Mouse (Mus musculus) kidney, adult 11 months (tissue): Measurements from ENCODE around the gene Arfip1.
"Not testable (repeated sequence)": the region's sequence is repeated elsewhere in the genome, so short reads cannot be mapped to it uniquely, and the experiment has no call there.

Experiments
- DNase-seq: peaks from one replicate; pipeline ENCODE4 v3.0.0; 2022

Gene Arfip1

GRCm38 (mm10) chr3:84569587-84569986 lies 12.8 kb downstream of the Arfip1 start:
- DNase-seq: no peak

GRCm38 (mm10) chr3:84568540-84568939 lies 13.9 kb downstream of the Arfip1 start:
- DNase-seq: no peak

- DNase-seq: no peak
Observed at GRCm38 (mm10) chr3:84563415-84563814, 19.0 kb downstream of the Arfip1 start.

DNA sequence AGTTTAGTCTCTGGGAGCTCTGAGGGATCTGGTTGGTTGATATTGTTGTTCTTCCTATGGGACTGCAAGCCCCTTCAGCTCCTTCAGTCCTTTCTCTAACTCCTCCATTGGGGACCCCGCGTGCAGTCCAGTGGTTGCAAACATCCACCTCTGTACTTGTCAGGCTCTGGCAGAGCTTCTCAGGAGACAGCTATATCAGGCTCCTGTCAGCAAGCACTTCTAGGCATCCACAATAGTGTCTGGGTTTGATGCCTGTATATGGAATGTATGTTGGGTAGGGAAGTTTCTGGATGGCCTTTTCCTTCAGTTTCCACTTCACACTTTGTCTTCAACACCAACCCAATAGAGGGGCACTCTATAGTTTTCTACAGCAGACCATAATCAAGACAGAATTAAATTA lies 19.5 kb downstream of the Arfip1 start:
- not testable (repeated sequence) for DNase-seq

- DNase-seq: no peak
Observed at GRCm38 (mm10) chr3:84558301-84558700, 24.1 kb downstream of the Arfip1 start.

DNA sequence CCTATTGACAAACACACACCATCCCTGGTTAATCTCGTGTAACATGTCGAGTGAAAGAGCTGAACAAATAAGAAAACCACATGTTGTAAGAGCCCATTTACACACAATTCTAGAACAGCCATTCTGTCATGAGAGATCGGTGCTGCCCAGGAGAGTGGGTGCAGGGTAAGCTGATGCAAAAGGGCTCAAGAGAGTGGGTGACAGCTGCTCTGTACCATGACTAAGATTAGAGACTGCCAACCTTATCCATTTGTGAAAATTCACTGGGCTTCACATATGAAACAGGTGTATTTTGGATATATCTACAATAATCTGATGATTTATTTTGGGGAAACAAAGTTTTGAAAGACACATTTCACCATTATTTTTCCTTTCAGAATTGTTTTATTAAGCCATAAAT lies 26.6 kb downstream of the Arfip1 start:
- no peak for DNase-seq

DNA sequence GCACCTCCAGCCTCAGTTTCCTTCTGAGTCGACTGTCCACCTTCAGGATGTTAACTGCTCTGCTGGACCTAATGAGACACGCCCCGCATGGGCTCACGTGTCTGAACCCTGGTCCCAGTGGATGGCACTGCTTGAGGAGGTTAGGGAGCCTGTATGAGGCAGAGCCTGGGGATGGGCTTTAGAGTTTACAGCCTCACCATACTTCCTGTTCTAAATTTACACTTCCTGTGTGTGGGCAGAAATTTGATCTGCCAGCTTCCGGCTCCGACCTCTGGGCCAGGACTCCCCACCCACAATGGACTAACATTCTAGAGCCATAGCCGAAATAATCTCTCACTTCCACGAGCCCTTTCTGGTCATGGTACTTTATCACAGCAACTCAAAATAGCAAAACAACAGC lies 35.2 kb downstream of the Arfip1 start:
- no peak for DNase-seq

DNA sequence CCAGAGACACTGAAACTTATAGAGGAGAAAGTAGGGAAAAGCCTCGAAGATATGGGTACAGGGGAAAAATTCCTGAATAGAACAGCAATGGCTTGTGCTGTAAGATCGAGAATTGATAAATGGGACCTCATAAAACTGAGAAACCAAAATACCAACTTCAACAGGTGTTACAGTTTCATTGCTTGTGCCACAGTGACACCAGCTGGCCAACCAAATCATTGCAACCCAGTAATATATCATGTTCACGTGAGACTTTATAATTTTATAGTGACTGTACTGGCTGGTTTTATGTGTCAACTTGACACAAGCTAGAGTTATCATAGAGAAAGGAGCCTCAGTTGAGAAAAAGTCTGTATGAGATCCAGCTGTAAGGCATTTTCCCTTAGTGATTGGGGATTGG lies 40.0 kb downstream of the Arfip1 start:
- not testable (repeated sequence) for DNase-seq

DNA sequence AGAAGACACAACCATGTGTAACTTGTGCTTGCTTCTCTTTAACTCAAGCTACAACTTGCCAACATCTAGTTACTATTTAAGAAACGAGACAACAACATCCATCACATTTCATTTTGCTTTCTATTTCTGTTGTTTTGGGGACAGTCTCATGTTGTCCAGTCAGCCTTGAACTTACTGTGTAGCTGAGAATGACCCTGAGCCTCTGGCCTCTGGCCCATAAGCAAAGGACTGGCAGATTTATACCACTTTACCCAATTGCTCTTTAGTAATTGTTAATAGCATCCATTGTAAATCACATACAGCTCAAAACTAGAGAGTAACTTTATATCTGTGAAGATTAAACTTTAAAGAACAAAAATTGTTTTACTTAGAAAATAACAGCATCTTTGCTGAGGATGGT lies 40.5 kb downstream of the Arfip1 start:
- DNase-seq: no peak

- no peak for DNase-seq
Observed at GRCm38 (mm10) chr3:84540640-84541039, 41.8 kb downstream of the Arfip1 start.

GRCm38 (mm10) chr3:84536987-84537386 lies 45.4 kb downstream of the Arfip1 start:
- peak; percentile 15 for DNase-seq

- DNase-seq: no peak
Observed at GRCm38 (mm10) chr3:84533227-84533626, 49.2 kb downstream of the Arfip1 start.

DNA sequence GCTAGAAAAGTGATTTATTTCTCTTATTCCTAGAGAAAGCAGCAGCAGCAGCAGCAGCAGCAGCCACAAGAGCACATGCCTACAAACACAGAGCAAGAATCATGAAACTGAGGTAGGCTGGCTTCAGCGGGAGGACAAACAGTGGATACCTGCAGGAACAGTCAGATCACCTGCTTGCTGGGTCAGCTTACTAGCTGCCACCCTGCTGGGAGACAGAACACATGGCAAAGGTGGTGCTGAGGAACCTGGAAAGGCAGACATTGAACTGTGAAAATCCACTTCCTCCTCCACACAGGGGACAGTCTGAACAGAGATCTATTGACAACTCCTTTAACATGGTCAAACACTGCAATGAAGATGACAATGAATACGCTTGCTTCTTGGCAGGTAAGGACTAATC lies 53.4 kb downstream of the Arfip1 start:
- no peak for DNase-seq

- DNase-seq: no peak
Observed at GRCm38 (mm10) chr3:84524952-84525351, 57.5 kb downstream of the Arfip1 start.

DNA sequence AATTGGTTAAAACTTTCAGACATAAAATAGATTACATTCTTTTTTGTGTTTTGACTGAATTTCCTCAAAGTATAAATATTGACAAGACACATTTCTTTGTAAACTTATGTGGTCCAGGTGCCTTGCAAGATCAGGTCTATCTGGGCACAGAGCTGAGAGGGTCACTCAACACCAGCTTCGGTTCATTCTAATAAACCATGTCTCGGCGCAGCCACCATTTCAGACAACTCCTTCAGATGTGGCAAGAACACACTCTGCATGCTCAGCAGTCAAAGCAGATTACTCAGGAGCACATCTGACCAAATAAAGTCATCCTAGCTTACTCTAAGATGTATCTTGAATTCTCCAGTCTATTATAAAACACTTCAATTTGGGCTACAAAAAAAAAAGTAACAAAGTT lies 66.3 kb downstream of the Arfip1 start:
- no peak for DNase-seq

DNA sequence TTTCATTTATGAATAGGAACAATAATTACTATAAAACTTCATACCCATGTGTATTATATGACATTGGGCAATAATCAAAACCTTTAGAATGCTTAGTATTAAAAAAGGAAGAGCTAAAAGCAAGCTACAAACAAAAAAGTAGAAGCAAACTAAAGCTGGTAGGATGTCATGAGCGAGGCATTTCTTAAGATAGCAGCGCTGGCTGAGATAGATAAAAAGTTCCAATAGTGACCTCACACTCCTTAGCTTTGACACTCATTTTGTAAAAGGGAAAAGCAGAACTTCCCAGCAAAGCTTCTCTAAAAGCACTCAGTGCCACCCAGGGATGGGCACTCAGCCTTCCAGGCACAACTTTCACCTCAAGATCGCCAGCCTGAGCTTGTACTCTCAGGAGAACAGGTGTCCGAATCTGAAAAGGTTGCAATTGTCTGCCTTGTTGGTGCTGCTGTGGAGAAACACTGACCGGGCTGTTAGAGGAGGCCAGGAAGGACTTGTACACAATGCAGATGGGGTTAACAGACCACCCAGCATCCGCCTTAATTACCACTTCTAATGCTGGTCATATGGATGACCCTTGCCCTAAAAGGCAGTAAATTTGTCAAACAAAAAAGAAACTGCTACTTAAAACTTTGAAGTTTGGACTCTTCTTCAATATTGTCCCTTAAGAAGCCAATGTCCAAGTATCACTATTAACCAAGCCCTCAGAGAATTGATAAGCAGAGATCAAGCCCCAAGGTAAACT lies 69.5 kb downstream of the Arfip1 start:
- no peak for DNase-seq

- DNase-seq: no peak
Observed at GRCm38 (mm10) chr3:84505193-84505592, 77.2 kb downstream of the Arfip1 start.

- no peak for DNase-seq
Observed at GRCm38 (mm10) chr3:84504291-84504690, 78.1 kb downstream of the Arfip1 start.

- DNase-seq: no peak
Observed at GRCm38 (mm10) chr3:84502101-84502500, 80.3 kb downstream of the Arfip1 start.

DNA sequence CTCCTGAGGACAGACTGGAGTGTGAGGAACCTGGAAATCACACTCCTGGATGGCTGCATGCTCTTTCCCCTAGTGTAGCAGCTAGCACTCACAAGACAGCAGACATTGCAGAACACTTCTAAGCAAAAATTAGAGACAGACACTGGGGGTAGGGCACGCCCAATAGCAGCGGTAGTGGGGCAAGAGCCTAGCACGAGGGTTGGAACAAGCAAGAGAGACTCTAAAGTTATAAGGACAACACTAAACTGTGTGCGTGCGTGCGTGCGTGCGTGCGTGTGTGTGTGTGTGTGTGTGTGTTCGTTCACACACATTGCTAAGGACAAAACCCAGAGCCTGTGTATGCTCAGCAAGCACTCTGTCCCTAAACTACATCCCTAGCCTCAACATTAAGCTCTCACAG lies 81.9 kb downstream of the Arfip1 start:
- DNase-seq: no peak

DNA sequence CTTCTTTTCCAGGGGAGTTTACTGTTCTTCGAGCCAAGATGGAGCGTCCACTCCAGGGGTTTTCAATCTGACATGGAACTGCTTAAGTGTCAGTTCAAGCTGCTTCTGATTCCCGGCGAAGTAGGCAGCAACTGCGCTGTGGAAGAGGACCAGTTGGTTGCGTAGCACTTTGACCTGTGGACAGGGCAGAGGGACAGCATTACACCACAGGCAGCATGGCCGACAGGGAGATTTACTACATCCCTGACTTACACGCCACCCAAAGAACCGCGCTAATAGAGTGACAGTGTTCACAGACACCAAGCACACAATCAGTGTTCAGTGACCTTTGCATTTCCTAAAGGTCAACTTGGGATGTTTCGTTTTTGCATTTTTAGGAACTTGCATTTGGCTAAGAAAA lies 84.7 kb downstream of the Arfip1 start:
- DNase-seq: no peak

DNA sequence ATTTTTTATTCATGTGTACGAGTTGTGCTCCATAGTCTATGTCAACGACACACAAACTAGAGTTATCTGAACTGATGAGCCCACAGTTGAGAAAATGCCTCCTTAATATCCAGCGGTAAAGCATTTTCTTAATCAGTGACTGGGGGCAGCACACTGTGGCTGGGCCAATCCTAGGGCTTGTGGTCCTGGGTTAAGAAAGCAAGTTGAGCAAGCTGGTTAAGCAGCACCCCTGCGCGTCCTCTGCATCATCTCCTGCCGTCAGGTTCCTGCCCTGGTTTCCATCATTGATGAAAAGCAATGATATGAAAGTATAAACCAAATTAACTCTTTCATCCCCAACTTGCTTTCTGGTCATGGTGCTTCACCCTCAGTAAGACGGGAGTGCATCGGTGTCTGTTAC lies 89.8 kb downstream of the Arfip1 start:
- no peak for DNase-seq

- no peak for DNase-seq
Observed at GRCm38 (mm10) chr3:84492148-84492547, 90.3 kb downstream of the Arfip1 start.

GRCm38 (mm10) chr3:84488716-84489115 lies 93.7 kb downstream of the Arfip1 start:
- DNase-seq: no peak

- no peak for DNase-seq
Observed at GRCm38 (mm10) chr3:84484891-84485290, 97.5 kb downstream of the Arfip1 start.
